Mouse (Mus musculus) urinary bladder, postnatal 25 days (tissue): ENCODE data around the gene Rgr.

Source experiments
- DNase-seq: peaks from one replicate; pipeline ENCODE4 v3.0.0; 2022; ENCODE audit warnings: low spot score

The Rgr gene

GRCm38 (mm10) chr14:37048914-37049410 lies at the start of gene Rgr:
TSS of gene Rgr (minus strand) at chr14:37048964.
- DNase-seq, result no peak

GRCm38 (mm10) chr14:37097956-37098530 lies 49.3 kb upstream of the Rgr start, which contains the start of gene Cdhr1:
TSS of gene Cdhr1 (minus strand) at chr14:37098347.
- no peak for DNase-seq

GRCm38 (mm10) chr14:37095556-37095955 lies 46.8 kb upstream of the Rgr start:
- no peak for DNase-seq

- no peak for DNase-seq
Measured at GRCm38 (mm10) chr14:37094436-37094835, 45.7 kb upstream of the Rgr start.

GRCm38 (mm10) chr14:37083755-37084154 lies 35.0 kb upstream of the Rgr start:
- DNase-seq, result no peak

GRCm38 (mm10) chr14:37080724-37081123 lies 32.0 kb upstream of the Rgr start:
- DNase-seq, result no peak

- DNase-seq, result peak; percentile 35
Measured at GRCm38 (mm10) chr14:37068516-37068915, 19.8 kb upstream of the Rgr start.

GRCm38 (mm10) chr14:37067629-37068028 lies 18.9 kb upstream of the Rgr start, which contains the start of gene Lrit2:
TSS of gene Lrit2 (plus strand) at chr14:37067929.
- DNase-seq, result no peak

- no peak for DNase-seq
Measured at GRCm38 (mm10) chr14:37066636-37067035, 17.9 kb upstream of the Rgr start.

- no peak for DNase-seq
Measured at GRCm38 (mm10) chr14:37064849-37065248, 16.1 kb upstream of the Rgr start.

GRCm38 (mm10) chr14:37034432-37034831 lies 14.3 kb downstream of the Rgr start:
- DNase-seq, result no peak

- peak; percentile 68 for DNase-seq
Measured at GRCm38 (mm10) chr14:37033241-37033640, 15.5 kb downstream of the Rgr start.

- DNase-seq, result no peak
Measured at GRCm38 (mm10) chr14:37032481-37033104, 16.2 kb downstream of the Rgr start.

GRCm38 (mm10) chr14:37028555-37028954 lies 20.2 kb downstream of the Rgr start:
- no peak for DNase-seq

GRCm38 (mm10) chr14:37027951-37028350 lies 20.8 kb downstream of the Rgr start:
- DNase-seq, result no peak

GRCm38 (mm10) chr14:37027248-37027933 lies 21.4 kb downstream of the Rgr start:
- DNase-seq, result no peak

GRCm38 (mm10) chr14:37015894-37016293 lies 32.9 kb downstream of the Rgr start:
- no peak for DNase-seq

GRCm38 (mm10) chr14:37013644-37014043 lies 35.1 kb downstream of the Rgr start:
- no peak for DNase-seq

- DNase-seq, result no peak
Measured at GRCm38 (mm10) chr14:37009686-37010085, 39.1 kb downstream of the Rgr start.

GRCm38 (mm10) chr14:37006489-37006888 lies 42.3 kb downstream of the Rgr start:
- no peak for DNase-seq

GRCm38 (mm10) chr14:37005865-37006264 lies 42.9 kb downstream of the Rgr start:
- no peak for DNase-seq

- DNase-seq, result no peak
Measured at GRCm38 (mm10) chr14:37003431-37004095, 45.2 kb downstream of the Rgr start.

- DNase-seq, result no peak
Measured at GRCm38 (mm10) chr14:37002852-37003251, 45.9 kb downstream of the Rgr start.
